Mouse (Mus musculus): ENCODE results near the gene Gm10188.
A peak's percentile ranks its signal among the peaks of the same experiment; 100 is the strongest.

Gm10188 gene

GRCm38 (mm10) chr1:132265211-132265859, 35.8 kb upstream of the Gm10188 start:
- H3K9me3 ChIP-seq (ENCODE audit: low read length), result no peaks in the 10 kb centered on the region
- H3K4me3 ChIP-seq (replicated peaks; ENCODE audit: low read length), result peak overlapping the region; percentile 37
- no peaks in the 10 kb centered on the region for H3K27me3 ChIP-seq (ENCODE audit: insufficient read depth, low read length)
- TF ChIP-seq NANOG (IDR thresholded peaks at IDR 0.05; ENCODE audit: borderline replicate concordance, low read length) (no peak), POU5F1 (IDR thresholded peaks at IDR 0.05; ENCODE audit: borderline replicate concordance, low read length) (no peak), CTCF (conservative IDR thresholded peaks at IDR 0.05; ENCODE audit: low read length) (no peak)
- no peaks in the 10 kb centered on the region for H3K36me3 ChIP-seq (ENCODE audit: insufficient read depth, low read length)
- H3K4me1 ChIP-seq (replicated peaks; ENCODE audit: low read depth, low read length), result peaks cover 96% of the 10 kb centered on the region

- no peaks in the 10 kb centered on the region for H3K36me3 ChIP-seq (ENCODE audit: insufficient read depth, low read length)
- H3K4me3 ChIP-seq (replicated peaks; ENCODE audit: low read length), result peak overlapping the region; percentile 37
- no peaks in the 10 kb centered on the region for H3K27me3 ChIP-seq (ENCODE audit: insufficient read depth, low read length)
- peaks cover 89% of the 10 kb centered on the region for H3K4me1 ChIP-seq (replicated peaks; ENCODE audit: low read depth, low read length)
- no peaks in the 10 kb centered on the region for H3K9me3 ChIP-seq (ENCODE audit: low read length)
- TF ChIP-seq NANOG (IDR thresholded peaks at IDR 0.05; ENCODE audit: borderline replicate concordance, low read length), result no peak
- no peak for TF ChIP-seq POU5F1 (IDR thresholded peaks at IDR 0.05; ENCODE audit: borderline replicate concordance, low read length)
- no peak for TF ChIP-seq CTCF (conservative IDR thresholded peaks at IDR 0.05; ENCODE audit: low read length)
Measured at GRCm38 (mm10) chr1:132264577-132264976, 35.0 kb upstream of the Gm10188 start.

GRCm38 (mm10) chr1:132263618-132264017, 34.1 kb upstream of the Gm10188 start:
- peak overlapping the region; percentile 37 for H3K4me3 ChIP-seq (replicated peaks; ENCODE audit: low read length)
- H3K9me3 ChIP-seq (ENCODE audit: low read length), result no peaks in the 10 kb centered on the region
- H3K36me3 ChIP-seq (ENCODE audit: insufficient read depth, low read length), result no peaks in the 10 kb centered on the region
- no peak for TF ChIP-seq POU5F1 (IDR thresholded peaks at IDR 0.05; ENCODE audit: borderline replicate concordance, low read length)
- TF ChIP-seq CTCF (conservative IDR thresholded peaks at IDR 0.05; ENCODE audit: low read length), result no peak
- TF ChIP-seq NANOG (IDR thresholded peaks at IDR 0.05; ENCODE audit: borderline replicate concordance, low read length), result no peak
- H3K27me3 ChIP-seq (ENCODE audit: insufficient read depth, low read length), result no peaks in the 10 kb centered on the region
- peaks cover 80% of the 10 kb centered on the region for H3K4me1 ChIP-seq (replicated peaks; ENCODE audit: low read depth, low read length)

GRCm38 (mm10) chr1:132261058-132261457, 31.5 kb upstream of the Gm10188 start:
- Histone ChIP-seq H3K36me3 (ENCODE audit: insufficient read depth, low read length) (no peaks in the 10 kb centered on the region), H3K4me3 (replicated peaks; ENCODE audit: low read length) (no peak overlapping the region), H3K9me3 (ENCODE audit: low read length) (no peaks in the 10 kb centered on the region), H3K4me1 (replicated peaks; ENCODE audit: low read depth, low read length) (peaks cover 69% of the 10 kb centered on the region), H3K27me3 (ENCODE audit: insufficient read depth, low read length) (no peaks in the 10 kb centered on the region)
- TF ChIP-seq NANOG (IDR thresholded peaks at IDR 0.05; ENCODE audit: borderline replicate concordance, low read length), result no peak
- peak; percentile 85 for TF ChIP-seq CTCF (conservative IDR thresholded peaks at IDR 0.05; ENCODE audit: low read length)
- TF ChIP-seq POU5F1 (IDR thresholded peaks at IDR 0.05; ENCODE audit: borderline replicate concordance, low read length), result no peak

- H3K4me3 ChIP-seq (replicated peaks; ENCODE audit: low read length), result no peak overlapping the region
- TF ChIP-seq NANOG (IDR thresholded peaks at IDR 0.05; ENCODE audit: borderline replicate concordance, low read length) (no peak), POU5F1 (IDR thresholded peaks at IDR 0.05; ENCODE audit: borderline replicate concordance, low read length) (no peak), CTCF (conservative IDR thresholded peaks at IDR 0.05; ENCODE audit: low read length) (no peak)
- H3K4me1 ChIP-seq (replicated peaks; ENCODE audit: low read depth, low read length), result peaks cover 67% of the 10 kb centered on the region
- H3K9me3 ChIP-seq (ENCODE audit: low read length), result no peaks in the 10 kb centered on the region
- H3K27me3 ChIP-seq (ENCODE audit: insufficient read depth, low read length), result no peaks in the 10 kb centered on the region
- no peaks in the 10 kb centered on the region for H3K36me3 ChIP-seq (ENCODE audit: insufficient read depth, low read length)
Measured at GRCm38 (mm10) chr1:132260331-132260730, 30.8 kb upstream of the Gm10188 start.

- TF ChIP-seq CTCF (conservative IDR thresholded peaks at IDR 0.05; ENCODE audit: low read length) (peak; percentile 28), POU5F1 (IDR thresholded peaks at IDR 0.05; ENCODE audit: borderline replicate concordance, low read length) (no peak)
- H3K9me3 ChIP-seq (ENCODE audit: low read length), result no peaks in the 10 kb centered on the region
- peaks cover 39% of the 10 kb centered on the region for H3K4me1 ChIP-seq (replicated peaks; ENCODE audit: low read depth, low read length)
Measured at GRCm38 (mm10) chr1:132254467-132254866, 24.9 kb upstream of the Gm10188 start.

GRCm38 (mm10) chr1:132246641-132247040, 17.1 kb upstream of the Gm10188 start:
- peaks cover under 1% of the 10 kb centered on the region; the same call in 1 of the 2 replicates for H3K4me1 ChIP-seq (replicated peaks; ENCODE audit: low read depth, low read length)
- H3K27me3 ChIP-seq (ENCODE audit: insufficient read depth, low read length), result no peaks in the 10 kb centered on the region; the same call in 1 of the 2 replicates
- H3K4me3 ChIP-seq (replicated peaks; ENCODE audit: low read length), result no peak overlapping the region
- no peak for TF ChIP-seq POU5F1 (IDR thresholded peaks at IDR 0.05; ENCODE audit: borderline replicate concordance, low read length)
- 0 out of 2 replicates have a peak, but pooled peaks have one; percentile 2 for TF ChIP-seq CTCF (conservative IDR thresholded peaks at IDR 0.05; ENCODE audit: low read length)
- H3K9me3 ChIP-seq (ENCODE audit: low read length), result no peaks in the 10 kb centered on the region
- no peaks in the 10 kb centered on the region for H3K36me3 ChIP-seq (ENCODE audit: insufficient read depth, low read length)

More at GRCm38 (mm10) chr1:132254467-132254866, 24.9 kb upstream of the Gm10188 start:
- no peaks in the 10 kb centered on the region for H3K27me3 ChIP-seq (ENCODE audit: insufficient read depth, low read length)
- H3K36me3 ChIP-seq (ENCODE audit: insufficient read depth, low read length), result no peaks in the 10 kb centered on the region
- H3K4me3 ChIP-seq (replicated peaks; ENCODE audit: low read length), result no peak overlapping the region

- Histone ChIP-seq H3K36me3 (ENCODE audit: insufficient read depth, low read length) (no peaks in the 10 kb centered on the region), H3K4me3 (replicated peaks; ENCODE audit: low read length) (no peak overlapping the region), H3K4me1 (replicated peaks; ENCODE audit: low read depth, low read length) (peaks cover 4% of the 10 kb centered on the region; the same call in 1 of the 2 replicates), H3K27me3 (ENCODE audit: insufficient read depth, low read length) (no peaks in the 10 kb centered on the region; the same call in 1 of the 2 replicates), H3K9me3 (ENCODE audit: low read length) (no peaks in the 10 kb centered on the region)
- TF ChIP-seq NANOG (IDR thresholded peaks at IDR 0.05; ENCODE audit: borderline replicate concordance, low read length), result no peak
- TF ChIP-seq CTCF (conservative IDR thresholded peaks at IDR 0.05; ENCODE audit: low read length), result no peak
- TF ChIP-seq POU5F1 (IDR thresholded peaks at IDR 0.05; ENCODE audit: borderline replicate concordance, low read length), result no peak
Measured at GRCm38 (mm10) chr1:132246137-132246536, 16.6 kb upstream of the Gm10188 start.

- TF ChIP-seq CTCF (conservative IDR thresholded peaks at IDR 0.05; ENCODE audit: low read length), result no peak
- TF ChIP-seq NANOG (IDR thresholded peaks at IDR 0.05; ENCODE audit: borderline replicate concordance, low read length), result no peak
- no peak for TF ChIP-seq POU5F1 (IDR thresholded peaks at IDR 0.05; ENCODE audit: borderline replicate concordance, low read length)
- H3K27me3 ChIP-seq (ENCODE audit: insufficient read depth, low read length), result no peaks in the 10 kb centered on the region; the same call in 1 of the 2 replicates
Measured at GRCm38 (mm10) chr1:132245010-132245409, 15.4 kb upstream of the Gm10188 start.

More at GRCm38 (mm10) chr1:132245010-132245409, 15.4 kb upstream of the Gm10188 start:
- H3K36me3 ChIP-seq (ENCODE audit: insufficient read depth, low read length), result no peaks in the 10 kb centered on the region
- no peak overlapping the region for H3K4me3 ChIP-seq (replicated peaks; ENCODE audit: low read length)
- peaks cover 4% of the 10 kb centered on the region; the same call in 1 of the 2 replicates for H3K4me1 ChIP-seq (replicated peaks; ENCODE audit: low read depth, low read length)
- no peaks in the 10 kb centered on the region for H3K9me3 ChIP-seq (ENCODE audit: low read length)

Data from E14TG2a.4 (cell line).